Mouse (Mus musculus): ENCODE data around the gene Gm7534.

- TF ChIP-seq CTCF (IDR thresholded peaks at IDR 0.05) (no peak), EP300 (IDR thresholded peaks at IDR 0.05) (no peak)
These were observed 27.6 kb upstream of the Gm7534 start for GRCm38 (mm10) chr4:134230431-134230830.
